Mouse (Mus musculus) heart, adult 11 months (tissue): ENCODE results near the gene Atg4a.

Source experiments
- DNase-seq: peaks from one replicate; pipeline ENCODE4 v3.0.0; 2022

Gene Atg4a

GRCm38 (mm10) chrX:141160371-141160770 lies 203.7 kb downstream of the Atg4a start:
- no peak for DNase-seq

DNA sequence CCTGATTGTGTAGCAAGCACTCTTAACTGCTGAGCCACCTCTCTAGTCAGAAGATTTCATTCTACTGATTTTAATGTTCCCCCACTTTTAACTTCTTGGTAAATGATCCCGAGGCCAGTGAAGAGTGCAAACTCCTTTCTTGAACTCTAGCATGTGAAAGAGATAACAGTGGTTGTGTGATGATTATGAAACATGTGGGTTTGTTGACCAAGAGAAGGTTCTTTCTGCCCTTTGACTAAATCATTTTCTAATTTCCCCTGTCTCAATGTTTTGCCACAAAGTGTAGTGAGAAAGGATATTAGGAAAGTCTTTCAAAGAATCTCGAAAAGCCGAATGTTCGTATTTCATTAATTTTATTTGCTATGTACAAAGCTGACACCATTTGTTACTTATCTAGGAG lies 208.4 kb downstream of the Atg4a start:
- DNase-seq = no peak

DNA sequence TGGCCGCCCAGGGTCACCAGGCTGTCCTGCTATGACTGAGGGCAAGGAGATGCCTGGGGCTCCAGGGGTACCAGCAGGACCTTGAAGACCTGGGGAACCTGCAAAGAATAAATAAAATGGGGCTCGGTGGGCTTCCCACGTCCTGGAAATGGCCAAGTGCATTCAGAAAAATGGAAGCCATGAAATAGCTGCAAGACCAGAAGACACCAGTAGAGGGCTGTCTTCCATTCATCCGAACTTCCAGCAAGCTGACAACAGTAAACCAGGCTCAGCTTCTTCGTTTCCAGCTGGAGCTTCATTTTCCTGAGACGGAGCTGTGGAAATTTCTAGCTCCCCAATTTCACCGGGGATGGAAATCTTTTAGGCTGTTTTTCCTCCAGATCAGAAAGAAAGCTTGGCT lies 218.6 kb downstream of the Atg4a start:
- DNase-seq = no peak

DNA sequence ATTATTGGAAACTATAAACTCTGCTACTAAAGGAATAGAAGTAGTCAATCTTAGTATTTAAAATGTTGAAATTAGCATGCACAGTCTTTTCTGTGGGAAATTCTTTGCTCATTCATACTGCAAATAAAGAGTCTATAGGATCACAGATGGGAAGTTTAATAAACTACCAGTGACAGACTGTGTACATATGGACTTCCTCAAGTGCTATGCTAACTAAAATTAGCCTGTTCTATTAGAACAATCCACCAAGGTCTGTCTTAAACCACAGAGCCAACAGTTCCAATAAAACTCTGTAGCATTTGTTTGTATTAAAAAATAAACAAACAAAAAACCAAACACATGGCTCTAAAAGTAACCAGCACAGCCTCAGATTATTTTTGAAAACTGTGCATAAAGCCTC lies 238.3 kb downstream of the Atg4a start:
- DNase-seq = no peak

DNA sequence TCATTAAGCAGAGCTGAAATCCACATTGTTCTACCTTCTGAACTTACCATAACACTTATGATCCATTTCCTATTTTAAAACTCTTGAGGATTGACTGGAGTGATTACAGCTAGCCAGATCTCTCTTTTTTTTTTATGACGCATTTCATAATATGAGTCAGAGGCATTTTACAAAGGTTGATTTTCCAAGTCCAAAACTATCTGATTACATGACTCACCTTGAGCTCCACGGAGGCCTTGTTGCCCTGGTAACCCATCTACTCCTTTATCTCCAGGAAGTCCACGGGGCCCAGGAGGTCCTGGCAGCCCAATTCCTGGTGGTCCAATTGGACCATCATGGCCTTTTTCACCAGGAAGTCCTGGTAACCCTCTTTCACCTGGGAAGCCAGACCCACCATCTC lies 242.3 kb downstream of the Atg4a start:
- no peak for DNase-seq

- no peak for DNase-seq
Observed at GRCm38 (mm10) chrX:141212802-141213201, 256.1 kb downstream of the Atg4a start.
